ENCODE assay signal across 8 mouse cellular contexts in the genomic region with DNA sequence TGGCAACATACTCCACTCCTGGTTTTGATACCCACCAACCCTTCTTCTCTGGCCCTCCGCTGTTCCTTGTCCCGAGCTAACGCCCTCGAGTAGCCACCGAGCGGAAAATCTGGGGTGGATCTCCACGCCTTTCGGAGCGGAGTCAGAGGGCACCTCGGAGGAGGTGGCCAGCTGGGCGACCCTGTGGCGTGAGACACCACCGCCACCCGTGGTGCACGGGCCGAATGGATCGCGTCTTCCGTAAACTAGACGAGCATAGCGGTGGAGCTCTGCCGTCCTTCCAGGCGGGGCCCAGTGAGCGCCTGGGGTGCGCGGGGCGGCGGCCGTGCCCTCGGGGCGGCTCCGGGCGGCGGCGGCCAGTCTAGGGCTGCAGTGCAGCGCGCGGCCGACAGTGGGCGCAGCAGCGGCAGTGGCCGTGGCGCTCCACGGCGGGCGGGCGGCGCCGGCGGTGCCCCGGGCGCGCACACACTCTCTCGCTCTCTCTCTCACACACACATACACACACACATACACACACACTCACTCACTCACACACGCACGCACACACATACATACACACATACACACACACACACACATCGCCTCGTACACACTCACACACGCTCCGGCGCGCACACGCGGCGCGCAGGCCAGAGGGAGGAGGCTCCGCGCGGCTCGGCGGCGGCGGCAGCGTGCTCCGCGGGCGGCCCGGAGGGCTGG. TPM values are rescaled to one million over a fixed set of nuclear protein-coding genes. Genes with fewer than 3 reads are reported as not detected.
A peak's percentile ranks its signal among the peaks of the same experiment; 100 is the strongest.
DNase-seq lines count a peak whose midpoint lies in the region; ATAC-seq lines count a peak whose summit lies in the region.

A gene (plus strand): TSS at position 476 of the 699 bp plus-strand sequence.

- peak within 1 kb of the TSS; percentile 86 for H3K27ac ChIP-seq in forebrain, embryonic 10.5 days
- H3K27ac ChIP-seq in heart, embryonic 15.5 days, result no peak within 1 kb of the TSS
- H3K27ac ChIP-seq in liver, embryonic 12.5 days, result no peak within 1 kb of the TSS

- WGBS in forebrain, embryonic 10.5 days, result 0% methylated on average over 70 of the region's 78 CpGs
- WGBS in heart, embryonic 15.5 days, result under 1% methylated on average over 76 of the region's 78 CpGs
- under 1% methylated on average over 67 of the region's 78 CpGs for WGBS in liver, embryonic 12.5 days (ENCODE audit: insufficient replicate concordance)

- H3K4me1 ChIP-seq in forebrain, embryonic 10.5 days, result peaks cover 49% of the 10 kb centered on the region
- H3K4me1 ChIP-seq in heart, embryonic 15.5 days (replicated peaks), result peaks cover 23% of the 10 kb centered on the region
- H3K4me1 ChIP-seq in liver, embryonic 12.5 days, result 0 out of 2 replicates have a peak, but pooled peaks cover 16% of the 10 kb centered on the region

- H3K4me2 ChIP-seq in heart, embryonic 15.5 days, result peak within 1 kb of the TSS; percentile 96
- H3K4me2 ChIP-seq in liver, embryonic 12.5 days, result peak within 1 kb of the TSS; percentile 79

- ATAC-seq in heart, embryonic 15.5 days (replicated peaks; ENCODE audit: insufficient number of reproducible peaks, insufficient read depth, low FRiP score, low read depth), result peak; percentile 78
- ATAC-seq in liver, embryonic 12.5 days, result peak; percentile 67

- H3K9me3 ChIP-seq in forebrain, embryonic 10.5 days, result no peaks in the 10 kb centered on the region
- no peaks in the 10 kb centered on the region for H3K9me3 ChIP-seq in heart, embryonic 15.5 days (replicated peaks)
- no peaks in the 10 kb centered on the region for H3K9me3 ChIP-seq in liver, embryonic 12.5 days (replicated peaks)

- no peaks in the 10 kb centered on the region for H3K36me3 ChIP-seq in forebrain, embryonic 10.5 days (replicated peaks)
- no peaks in the 10 kb centered on the region for H3K36me3 ChIP-seq in heart, embryonic 15.5 days
- no peaks in the 10 kb centered on the region for H3K36me3 ChIP-seq in liver, embryonic 12.5 days
- no peaks in the 10 kb centered on the region for H3K36me3 ChIP-seq in splenic B cell, adult 2 months (ENCODE audit: control insufficient read depth, insufficient read depth, low read length, poor library complexity, severe bottlenecking)

- H3K27me3 ChIP-seq in forebrain, embryonic 10.5 days (ENCODE audit: poor library complexity, severe bottlenecking), result peaks cover 63% of the 10 kb centered on the region
- H3K27me3 ChIP-seq in heart, embryonic 15.5 days, result peaks cover 69% of the 10 kb centered on the region
- H3K27me3 ChIP-seq in liver, embryonic 12.5 days (replicated peaks), result peaks cover 83% of the 10 kb centered on the region
- no peaks in the 10 kb centered on the region; the same call in 1 of the 2 replicates for H3K27me3 ChIP-seq in splenic B cell, adult 2 months (ENCODE audit: control insufficient read depth, insufficient read depth, low read length, poor library complexity, severe bottlenecking)

- peak; percentile 72 to 76 for DNase-seq in B cell, adult 2 months
- DNase-seq in c-Kit-positive CD71-positive TER-119-negative erythroid progenitor cells, embryonic 14.5 days (ENCODE audit: low read depth), result peak; percentile 51
- peak; percentile 93 for DNase-seq in forebrain, embryonic 10.5 days (ENCODE audit: extremely low spot score, low spot score)
- DNase-seq in kidney, postnatal 14 days, result peak; percentile 93
- peak; percentile 38 for DNase-seq in naive thymus-derived CD4-positive, alpha-beta T cell, adult 2 months (ENCODE audit: low read depth)
- DNase-seq in splenic B cell, adult 2 months (ENCODE audit: low read depth, low spot score), result peak; percentile 59

- peak within 1 kb of the TSS; percentile 63 for H3K9ac ChIP-seq in heart, embryonic 15.5 days
- H3K9ac ChIP-seq in liver, embryonic 12.5 days, result peak within 1 kb of the TSS; percentile 35; the same call in 1 of the 2 replicates

- H3K4me3 ChIP-seq in forebrain, embryonic 10.5 days, result peak within 1 kb of the TSS; percentile 78
- peak within 1 kb of the TSS; percentile 65 for H3K4me3 ChIP-seq in heart, embryonic 15.5 days
- peak within 1 kb of the TSS; percentile 60 for H3K4me3 ChIP-seq in liver, embryonic 12.5 days

RNA-seq across cellular contexts. Expression of the gene that starts here (rescaled TPM):
- polyA plus RNA-seq in forebrain, embryonic 10.5 days (2016; fragmentation: Nextera tagmentation; extraction: Ambion mirVana), result 0.77 and 2.6 TPM in 2 replicates
- 0.48 and 0.94 TPM in 2 replicates for polyA plus RNA-seq in heart, embryonic 15.5 days (2015; fragmentation: Nextera tagmentation; extraction: Ambion mirVana)
- polyA plus RNA-seq in liver, embryonic 12.5 days (2016; fragmentation: Nextera tagmentation; extraction: Ambion mirVana), result 0.56 and 0.91 TPM in 2 replicates

Comparison
In these comparisons a context has a peak if more than half of its experiments do, and no peak if none do; other contexts are left out.
1. Peak in ATAC-seq, H3K4me3 ChIP-seq, H3K9ac ChIP-seq and H3K4me2 ChIP-seq in heart, embryonic 15.5 days; RNA of the gene not detected or under 1 TPM.
2. Peak in ATAC-seq, H3K4me3 ChIP-seq, H3K9ac ChIP-seq and H3K4me2 ChIP-seq in liver, embryonic 12.5 days; RNA of the gene not detected or under 1 TPM.
3. DNase-seq: peak in every context shown above with its lines; median percentile 93 in forebrain, embryonic 10.5 days; 93 in kidney, postnatal 14 days; 74 in B cell, adult 2 months; 59 in splenic B cell, adult 2 months; 51 in c-Kit-positive CD71-positive TER-119-negative erythroid progenitor cells, embryonic 14.5 days; 38 in naive thymus-derived CD4-positive, alpha-beta T cell, adult 2 months.